Mouse (Mus musculus) layer of hippocampus, postnatal 36 days (tissue): ENCODE data around the gene Aqp5. TPM values are rescaled to one million over a fixed set of nuclear protein-coding genes. Genes with fewer than 3 reads are reported as not detected.

Experiments
- DNase-seq, 2 experiments: peaks; one replicate each; pipeline ENCODE4 v3.0.0; 2022
- total RNA-seq, 2 experiments: library from RNA; stranded (reverse); gene quantifications; 2 replicates each; pipeline ENCODE4 v1.2.3; 2021

Aqp5 gene
- not detected for total RNA-seq

GRCm38 (mm10) chr15:99590429-99591084, at the start of gene Aqp5:
Gene Aqp5 (plus strand): TSS chr15:99590782.
- DNase-seq: no peak

GRCm38 (mm10) chr15:99544047-99544446, 46.5 kb upstream of the Aqp5 start:
- DNase-seq: no peak

GRCm38 (mm10) chr15:99546596-99546995, 44.0 kb upstream of the Aqp5 start:
- DNase-seq: no peak

DNA sequence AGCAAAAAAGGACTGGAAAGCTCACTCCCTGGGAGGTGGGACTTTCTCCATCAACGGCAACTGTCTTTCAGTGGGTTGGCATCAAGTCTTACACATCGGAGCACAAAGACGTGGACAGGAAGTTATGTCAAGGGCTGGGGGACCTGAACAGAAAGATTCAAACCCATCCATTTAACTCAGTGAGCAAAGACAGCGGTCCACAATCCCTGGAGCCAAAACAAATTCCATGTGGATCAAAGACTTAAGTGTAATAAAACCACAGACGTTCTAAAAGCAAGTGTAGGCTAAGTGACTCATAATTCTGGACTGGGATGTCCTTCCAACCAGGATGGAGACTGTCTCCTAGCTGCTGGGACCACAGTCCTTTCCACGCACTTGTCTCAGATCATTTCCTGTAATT, 42.9 kb upstream of the Aqp5 start:
- no peak for DNase-seq

- DNase-seq: no peak
Measured at GRCm38 (mm10) chr15:99549901-99550300, 40.7 kb upstream of the Aqp5 start.

DNA sequence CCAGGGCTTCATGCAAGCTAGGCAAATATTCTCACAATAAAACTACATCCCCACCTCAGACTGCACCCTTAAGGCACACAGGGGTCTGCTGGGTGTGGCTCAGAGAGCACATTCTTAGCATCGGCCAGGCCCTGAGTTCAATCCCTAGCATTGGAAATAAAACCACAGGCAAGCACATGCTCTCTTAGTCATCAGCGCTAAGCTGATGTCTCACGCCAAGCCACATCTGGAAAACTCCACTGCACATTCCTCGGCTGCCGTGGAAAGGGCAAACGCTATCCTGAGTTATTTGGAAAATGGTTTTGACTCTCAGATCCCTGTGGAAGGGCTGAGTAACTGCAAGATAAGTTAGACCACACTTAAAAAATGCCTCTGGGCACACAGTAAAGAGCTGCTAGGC, 36.8 kb upstream of the Aqp5 start:
- no peak for DNase-seq

- DNase-seq: no peak
Measured at GRCm38 (mm10) chr15:99558947-99559346, 31.6 kb upstream of the Aqp5 start.

DNA sequence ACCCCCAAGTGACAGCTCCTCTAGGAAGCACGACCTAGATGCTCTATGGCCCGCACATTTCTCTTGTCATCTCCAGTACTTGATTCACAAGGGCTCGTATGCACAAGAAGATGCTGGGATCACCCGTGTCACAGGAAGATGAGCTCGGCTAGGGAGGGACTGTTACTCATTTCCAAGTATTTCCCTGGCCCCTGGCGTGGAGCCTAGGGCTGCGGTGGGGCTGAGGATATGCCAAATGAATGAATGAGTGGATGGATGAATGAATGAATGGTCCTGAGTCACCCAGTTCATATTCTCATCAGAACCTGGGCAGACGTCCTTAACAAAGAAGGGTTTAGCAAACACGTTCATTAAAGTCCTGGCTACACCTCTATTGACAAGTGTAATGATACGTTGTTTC, 30.3 kb upstream of the Aqp5 start:
- no peak for DNase-seq

DNA sequence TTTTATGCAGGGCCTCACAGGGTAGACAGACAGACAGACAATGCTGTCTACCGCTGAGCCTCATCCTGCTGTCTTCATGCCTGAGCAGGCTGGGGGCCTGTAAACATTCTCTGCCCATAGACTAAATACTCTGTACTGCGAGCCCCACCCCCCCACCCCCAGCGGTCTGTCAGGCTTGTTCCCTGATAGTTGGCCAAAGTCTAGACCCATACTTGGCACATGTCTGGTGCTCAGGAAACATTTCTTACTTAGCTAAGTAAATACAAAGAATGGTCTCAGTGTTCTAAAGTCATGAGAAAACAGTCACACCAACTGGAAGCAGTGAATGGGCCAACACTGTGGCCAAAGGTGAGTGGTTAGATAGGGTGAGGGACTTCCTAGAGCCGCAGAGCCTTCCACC, 23.2 kb upstream of the Aqp5 start:
- DNase-seq: no peak

DNA sequence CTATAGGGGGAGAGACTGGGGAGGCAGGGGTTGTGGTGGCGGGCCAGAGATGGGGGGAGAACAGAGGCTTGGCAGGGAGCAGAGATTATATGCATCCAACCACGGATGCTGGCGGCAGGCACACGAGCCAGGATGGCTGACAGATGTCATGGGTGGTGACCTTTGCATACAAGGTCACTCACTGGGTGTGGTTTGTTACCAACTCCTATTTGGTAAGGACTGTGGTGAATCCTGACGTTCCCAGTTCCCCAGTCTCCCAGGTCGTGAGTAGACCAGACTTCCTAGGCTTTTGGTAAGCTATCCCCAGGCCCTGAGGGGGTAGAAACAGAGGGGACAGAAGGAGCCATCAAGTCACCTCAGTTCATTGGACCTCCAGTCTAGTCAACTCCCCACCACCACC, 21.9 kb upstream of the Aqp5 start:
- no peak for DNase-seq

- DNase-seq: no peak
Measured at GRCm38 (mm10) chr15:99569123-99569522, 21.5 kb upstream of the Aqp5 start.

DNA sequence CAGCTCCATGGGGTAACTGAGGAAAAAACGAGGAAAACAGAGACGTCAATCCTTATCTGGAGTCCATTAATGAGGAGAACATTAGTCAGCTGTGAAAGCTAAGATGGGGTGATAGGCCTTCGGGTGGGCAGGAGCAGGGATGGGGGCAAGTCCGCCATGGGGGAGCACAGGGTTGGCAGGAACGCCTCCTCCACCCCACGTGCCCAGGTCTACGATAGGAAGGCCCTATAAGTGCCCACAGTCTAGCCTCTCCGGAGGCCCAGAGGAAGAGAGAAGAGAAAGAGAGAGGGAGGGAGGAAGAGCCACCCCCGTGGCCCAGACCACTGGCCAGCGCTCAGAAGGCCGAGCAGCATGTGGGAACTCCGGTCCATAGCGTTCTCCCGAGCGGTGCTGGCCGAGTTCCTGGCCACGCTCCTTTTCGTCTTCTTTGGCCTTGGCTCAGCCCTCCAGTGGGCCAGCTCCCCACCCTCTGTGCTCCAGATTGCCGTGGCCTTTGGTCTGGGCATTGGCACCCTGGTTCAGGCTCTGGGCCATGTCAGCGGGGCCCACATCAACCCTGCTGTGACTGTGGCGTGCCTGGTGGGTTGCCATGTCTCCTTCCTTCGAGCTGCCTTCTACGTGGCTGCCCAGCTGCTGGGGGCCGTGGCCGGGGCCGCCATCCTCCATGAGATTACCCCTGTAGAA, 11.6 kb upstream of the Aqp5 start, which contains the start of gene Aqp2:
Gene Aqp2, plus strand, starts transcription at position 254 of the 684 bp plus-strand sequence.
- peak in 1 of 2 experiments; percentile 29 for DNase-seq

DNA sequence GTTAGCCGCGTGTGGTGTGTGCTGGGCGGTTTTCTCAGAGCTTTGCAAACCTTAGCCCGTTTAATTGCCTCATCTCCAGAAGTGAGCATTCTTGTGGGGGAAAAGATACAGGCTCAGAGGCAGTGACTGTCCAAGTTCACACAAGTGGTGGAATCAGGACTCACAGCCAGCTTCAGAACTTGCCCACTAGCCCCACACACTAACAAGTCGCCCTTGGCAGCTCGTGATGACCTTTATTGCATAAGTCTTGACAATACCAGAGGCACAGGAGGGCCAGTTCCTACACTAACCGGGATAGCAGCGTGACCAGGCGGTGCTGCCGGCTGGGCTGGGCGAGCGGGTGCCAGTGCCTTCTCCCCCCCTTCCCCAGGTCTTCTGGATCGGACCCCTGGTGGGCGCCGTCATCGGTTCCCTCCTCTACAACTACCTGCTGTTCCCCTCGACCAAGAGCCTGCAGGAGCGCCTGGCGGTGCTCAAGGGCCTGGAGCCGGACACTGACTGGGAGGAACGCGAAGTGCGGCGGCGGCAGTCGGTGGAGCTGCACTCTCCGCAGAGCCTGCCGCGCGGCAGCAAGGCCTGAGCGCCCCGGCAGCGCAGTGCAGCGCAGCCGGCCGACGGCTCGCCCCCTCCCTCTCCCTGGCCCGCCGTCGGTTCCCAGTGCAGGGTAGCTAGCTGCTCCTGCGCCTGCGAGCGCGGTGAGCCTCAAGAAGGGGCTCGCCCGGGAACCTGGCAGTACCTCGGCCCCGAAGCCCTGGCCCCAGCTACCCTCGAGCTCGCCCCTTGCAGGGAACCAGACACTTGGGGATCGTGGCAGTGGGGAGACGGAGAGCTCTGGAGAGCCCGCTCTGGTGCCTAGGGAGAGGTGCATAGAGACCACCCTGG, 6.9 kb upstream of the Aqp5 start:
- no peak for DNase-seq

GRCm38 (mm10) chr15:99584407-99585202, 6.0 kb upstream of the Aqp5 start:
- DNase-seq: no peak

DNA sequence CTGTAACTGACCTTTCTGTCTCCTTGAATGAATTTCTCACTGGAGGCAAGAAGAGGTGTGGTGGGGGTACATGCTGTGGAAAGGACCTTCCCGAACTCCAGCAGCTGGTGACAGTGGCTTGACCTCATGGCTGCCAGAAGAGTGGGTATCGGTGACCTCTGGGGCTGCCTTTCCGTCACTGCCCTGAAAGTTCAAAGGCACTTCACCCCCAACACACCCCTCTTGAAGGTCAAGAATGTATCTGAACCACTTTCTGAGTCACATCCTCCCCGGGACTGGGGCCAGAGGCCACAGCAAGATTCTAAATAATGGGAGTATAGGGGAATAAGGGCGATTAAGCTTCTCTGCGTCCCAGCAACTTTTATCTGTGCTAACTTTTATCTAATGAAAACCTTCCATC, 4.8 kb upstream of the Aqp5 start:
- no peak for DNase-seq

- DNase-seq: no peak
Measured at GRCm38 (mm10) chr15:99586525-99586924, 4.1 kb upstream of the Aqp5 start.

- DNase-seq: no peak
Measured at GRCm38 (mm10) chr15:99589237-99589636, 1.3 kb upstream of the Aqp5 start.

DNA sequence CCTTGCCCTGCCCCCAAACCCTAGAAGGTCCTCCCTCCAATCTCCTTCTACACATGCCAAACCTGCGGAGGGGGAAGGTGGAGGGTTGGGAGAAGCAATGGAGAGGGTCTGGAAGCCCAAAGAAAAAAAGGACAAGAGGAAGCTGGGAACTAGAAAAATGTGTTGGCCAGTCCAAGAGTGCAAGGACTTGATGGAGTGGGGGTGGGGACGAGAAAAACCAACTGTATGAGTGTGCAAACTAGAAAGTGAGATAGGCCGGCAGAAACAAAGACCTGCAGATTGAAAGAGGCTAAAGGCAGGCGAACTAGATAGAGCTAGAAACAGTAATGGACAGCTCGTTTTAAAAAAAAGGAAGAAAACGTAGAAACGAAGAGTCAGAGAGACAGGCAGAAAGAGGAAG, 878 bp upstream of the Aqp5 start:
- no peak for DNase-seq

DNA sequence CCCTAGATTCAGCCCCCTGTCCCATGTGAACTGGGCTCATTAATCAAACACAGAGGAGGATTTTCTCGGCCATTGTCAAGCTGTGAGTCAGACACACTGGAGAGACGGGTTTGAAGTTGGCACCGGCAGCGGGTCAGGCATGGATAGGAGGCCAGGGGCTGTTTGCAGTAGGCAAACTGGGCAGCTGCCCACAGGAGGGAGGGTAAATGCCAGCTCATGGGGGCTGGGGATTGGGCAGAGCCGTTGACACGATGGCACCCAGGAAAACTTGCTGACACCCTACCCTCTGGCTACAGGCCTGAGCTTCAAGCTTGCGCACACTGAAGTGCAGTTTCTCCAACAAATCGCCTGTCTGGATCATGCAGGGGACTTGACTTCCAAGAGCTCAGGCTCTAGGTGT, 1.6 kb downstream of the Aqp5 start:
- no peak for DNase-seq

DNA sequence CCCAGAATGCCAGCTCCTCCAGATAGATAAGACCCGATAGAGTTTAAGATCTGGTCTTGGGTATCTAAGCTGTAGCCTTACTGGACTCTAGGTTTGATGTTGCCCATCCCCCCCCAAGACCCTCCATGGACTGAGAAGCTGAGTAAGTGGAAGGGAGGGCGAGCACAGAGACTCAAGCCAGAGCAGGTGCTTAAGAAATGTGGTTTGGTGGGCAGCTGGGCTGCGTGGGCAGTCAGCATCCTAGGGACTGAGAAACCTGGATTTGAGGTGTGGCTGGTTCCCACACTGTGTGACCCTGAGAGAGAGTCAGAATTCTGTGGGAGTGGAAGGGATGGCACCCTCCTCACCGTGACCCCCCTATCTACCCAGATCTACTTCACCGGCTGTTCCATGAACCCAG, 2.3 kb downstream of the Aqp5 start:
- no peak for DNase-seq

GRCm38 (mm10) chr15:99594951-99595350, 4.4 kb downstream of the Aqp5 start:
- no peak for DNase-seq

- DNase-seq: peak; percentile 85 to 87
Measured at GRCm38 (mm10) chr15:99596056-99596687, 5.6 kb downstream of the Aqp5 start.
